21 mouse cellular contexts compared by ENCODE assay signal in genomic region chr13:108622681-108623080, GRCm38 (mm10).
DNase-seq lines count a peak whose midpoint lies in the region; ATAC-seq and TF ChIP-seq lines count a peak whose summit lies in the region.
"Had no signal": no experiment of that assay in that cellular context is flagged by ENCODE, and none has a peak within 500 bp of the region (broad histone marks: within the 10 kb centered on the region; RNA-seq: fewer than 3 reads in every experiment).

No protein-coding gene starts in this region.

- no peak for TF ChIP-seq CTCF in kidney, adult 2 months (conservative IDR thresholded peaks at IDR 0.05; ENCODE audit: insufficient read depth, insufficient read length, low read depth, low read length)
- TF ChIP-seq CTCF in lung, embryonic 14.5 days (IDR thresholded peaks at IDR 0.05; ENCODE audit: low read depth), result no peak
- TF ChIP-seq CTCF in embryonic fibroblast, embryonic 13.5 days (IDR thresholded peaks at IDR 0.05; ENCODE audit: borderline replicate concordance, insufficient read depth, low read length), result no peak
- no peak for TF ChIP-seq CTCF in lung, adult 2 months (IDR thresholded peaks at IDR 0.05; ENCODE audit: insufficient read depth, low read length)

- H3K27ac ChIP-seq in kidney, adult 2 months (ENCODE audit: insufficient read depth, low read depth, low read length), result 0 out of 2 replicates have a peak overlapping the region, but pooled peaks have one; percentile 2
- H3K27ac ChIP-seq in lung, embryonic 14.5 days (ENCODE audit: low read depth), result no peak overlapping the region
- peak overlapping the region; percentile 47; the same call in 1 of the 2 replicates for H3K27ac ChIP-seq in embryonic fibroblast, embryonic 13.5 days (ENCODE audit: insufficient read depth, low read length)
- H3K27ac ChIP-seq: embryonic facial prominence, embryonic 15.5 days; forebrain, embryonic 15.5 days; heart, adult 2 months; heart, embryonic 15.5 days; hindbrain, embryonic 13.5 days; hindbrain, postnatal 0 days had no signal

- TF ChIP-seq POLR2A in kidney, adult 2 months (IDR thresholded peaks at IDR 0.05; ENCODE audit: low read depth, low read length), result no peak
- no peak for TF ChIP-seq POLR2A in embryonic fibroblast, embryonic 13.5 days (IDR thresholded peaks at IDR 0.05; ENCODE audit: low read depth, low read length)
- TF ChIP-seq POLR2A in lung, adult 2 months (IDR thresholded peaks at IDR 0.05; ENCODE audit: borderline replicate concordance, extremely low read depth, low read depth, low read length), result no peak

- H3K9me3 ChIP-seq in lung, embryonic 14.5 days (ENCODE audit: low read depth, low read length), result no peaks in the 10 kb centered on the region
- H3K9me3 ChIP-seq: embryonic facial prominence, embryonic 15.5 days; forebrain, embryonic 15.5 days; heart, embryonic 15.5 days had no signal

- ATAC-seq in lung, embryonic 14.5 days (ENCODE audit: insufficient read depth), result no peak
- ATAC-seq: forebrain, embryonic 15.5 days; hindbrain, postnatal 0 days had no signal

- H3K36me3 ChIP-seq in kidney, adult 2 months (ENCODE audit: control insufficient read depth, insufficient read depth, low read length), result no peaks in the 10 kb centered on the region
- H3K36me3 ChIP-seq in lung, embryonic 14.5 days (ENCODE audit: insufficient read depth), result no peaks in the 10 kb centered on the region
- H3K36me3 ChIP-seq: embryonic facial prominence, embryonic 15.5 days; forebrain, embryonic 15.5 days; heart, embryonic 15.5 days; hindbrain, embryonic 13.5 days had no signal

- WGBS in kidney, adult 2 months, result 33% methylated on average over 4 of the region's 4 CpGs
- 41% methylated on average over 4 of the region's 4 CpGs for WGBS in lung, embryonic 14.5 days
- WGBS in lung, adult 2 months, result 60% methylated on average over 4 of the region's 4 CpGs

- H3K4me3 ChIP-seq in kidney, adult 2 months (ENCODE audit: insufficient read depth, low read depth, low read length), result no peak overlapping the region
- no peak overlapping the region for H3K4me3 ChIP-seq in lung, embryonic 14.5 days (ENCODE audit: low read depth, low read length)
- no peak overlapping the region for H3K4me3 ChIP-seq in embryonic fibroblast, embryonic 13.5 days (ENCODE audit: insufficient read depth, low read length)
- H3K4me3 ChIP-seq in lung, adult 2 months (replicated peaks; ENCODE audit: extremely low read depth, low read depth, low read length), result no peak overlapping the region
- H3K4me3 ChIP-seq: embryonic facial prominence, embryonic 15.5 days; forebrain, embryonic 15.5 days; heart, adult 2 months; heart, embryonic 15.5 days; hindbrain, embryonic 13.5 days had no signal

- peak; percentile 41 for DNase-seq in kidney, adult 2 months
- DNase-seq in kidney, postnatal 14 days, result no peak
- peak; percentile 9 for DNase-seq in lung, embryonic 14.5 days
- no peak for DNase-seq in lung, postnatal 10 days
- no peak for DNase-seq in ovary, postnatal 36 days (ENCODE audit: low spot score)
- DNase-seq in lung, adult 2 months, result no peak
- DNase-seq: adrenal gland, postnatal 10 days; cerebellum, adult 18-20 months; cerebellum, adult 9-11 months; cerebellum, postnatal 36 days; gastrocnemius, postnatal 14 days; heart, adult 2 months; heart, postnatal 14 days had no signal

- H3K9ac ChIP-seq in lung, embryonic 14.5 days, result no peak overlapping the region
- H3K9ac ChIP-seq: embryonic facial prominence, embryonic 15.5 days; forebrain, embryonic 15.5 days; heart, embryonic 15.5 days; hindbrain, embryonic 13.5 days had no signal

- peaks cover 17% of the 10 kb centered on the region for H3K4me1 ChIP-seq in kidney, adult 2 months (ENCODE audit: control insufficient read depth, insufficient read depth, low read length)
- no peaks in the 10 kb centered on the region for H3K4me1 ChIP-seq in lung, embryonic 14.5 days (ENCODE audit: insufficient read depth)
- H3K4me1 ChIP-seq in embryonic fibroblast, embryonic 13.5 days (ENCODE audit: control insufficient read depth, insufficient read depth, low read length), result no peaks in the 10 kb centered on the region
- no peaks in the 10 kb centered on the region for H3K4me1 ChIP-seq in lung, adult 2 months (ENCODE audit: control insufficient read depth, insufficient read depth, low read length)
- H3K4me1 ChIP-seq: embryonic facial prominence, embryonic 15.5 days; forebrain, embryonic 15.5 days; heart, embryonic 15.5 days; hindbrain, embryonic 13.5 days had no signal

- H3K4me2 ChIP-seq in lung, embryonic 14.5 days, result no peak overlapping the region
- H3K4me2 ChIP-seq: embryonic facial prominence, embryonic 15.5 days; forebrain, embryonic 15.5 days; heart, embryonic 11.5 days; heart, embryonic 15.5 days; hindbrain, embryonic 13.5 days had no signal

- no peaks in the 10 kb centered on the region for H3K27me3 ChIP-seq in kidney, adult 2 months (replicated peaks; ENCODE audit: control insufficient read depth, insufficient read depth, low read length)
- H3K27me3 ChIP-seq in lung, embryonic 14.5 days (ENCODE audit: insufficient read depth, low read length), result no peaks in the 10 kb centered on the region
- H3K27me3 ChIP-seq: CH12.LX; embryonic facial prominence, embryonic 15.5 days; forebrain, embryonic 15.5 days; heart, embryonic 15.5 days; hindbrain, embryonic 13.5 days had no signal

Comparison
In these comparisons a context has a peak if more than half of its experiments do, and no peak if none do; other contexts are left out.
1. DNase-seq: peak in kidney, adult 2 months (single experiment) and lung, embryonic 14.5 days (single experiment); none in kidney, postnatal 14 days (single experiment), lung, postnatal 10 days (single experiment), ovary, postnatal 36 days (single experiment) and lung, adult 2 months (single experiment).